Mouse (Mus musculus): Measurements from ENCODE around the gene Mip.
"Not testable (repeated sequence)": the region's sequence is repeated elsewhere in the genome, so short reads cannot be mapped to it uniquely, and the experiment has no call there.

The Mip gene

GRCm38 (mm10) chr10:128225538-128225937 lies at the start of gene Mip:
Mip (plus strand) TSS chr10:128225838.
- DNase-seq (ENCODE audit: low spot score) = no peak

GRCm38 (mm10) chr10:128175996-128176755 lies 49.5 kb upstream of the Mip start:
- peak; percentile 46 for DNase-seq (ENCODE audit: low spot score)

- DNase-seq (ENCODE audit: low spot score) = no peak
These were observed 48.3 kb upstream of the Mip start for GRCm38 (mm10) chr10:128177316-128177715.

DNA sequence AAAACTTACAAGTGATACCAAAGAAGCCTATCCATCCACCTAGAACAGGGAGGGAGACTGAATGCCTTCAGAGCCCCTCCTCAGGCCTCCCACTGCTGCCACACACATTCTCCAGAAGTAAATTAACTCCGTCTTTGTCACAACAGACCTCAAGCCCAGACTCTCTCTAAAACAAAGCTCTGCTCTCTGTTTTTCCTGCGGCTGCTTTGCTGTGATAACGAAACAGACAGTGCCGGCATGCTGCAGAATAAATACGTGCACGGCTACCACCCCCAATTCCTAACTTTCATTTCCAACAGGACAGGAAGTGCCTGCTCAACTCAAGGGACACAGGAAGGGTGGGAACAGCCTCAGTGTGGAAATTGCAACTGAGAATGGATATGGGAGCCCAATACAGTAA lies 45.6 kb upstream of the Mip start, which contains the start of gene Rbms2:
Gene Rbms2 (minus strand): TSS at position 309 of the 400 bp plus-strand sequence.
- DNase-seq (ENCODE audit: low spot score) = no peak

GRCm38 (mm10) chr10:128184296-128184695 lies 41.3 kb upstream of the Mip start:
- no peak for DNase-seq (ENCODE audit: low spot score)

GRCm38 (mm10) chr10:128185277-128185940 lies 40.2 kb upstream of the Mip start:
- no peak for DNase-seq (ENCODE audit: low spot score)

- DNase-seq (ENCODE audit: low spot score) = peak; percentile 78
These were observed 39.7 kb upstream of the Mip start for GRCm38 (mm10) chr10:128185959-128186358.

DNA sequence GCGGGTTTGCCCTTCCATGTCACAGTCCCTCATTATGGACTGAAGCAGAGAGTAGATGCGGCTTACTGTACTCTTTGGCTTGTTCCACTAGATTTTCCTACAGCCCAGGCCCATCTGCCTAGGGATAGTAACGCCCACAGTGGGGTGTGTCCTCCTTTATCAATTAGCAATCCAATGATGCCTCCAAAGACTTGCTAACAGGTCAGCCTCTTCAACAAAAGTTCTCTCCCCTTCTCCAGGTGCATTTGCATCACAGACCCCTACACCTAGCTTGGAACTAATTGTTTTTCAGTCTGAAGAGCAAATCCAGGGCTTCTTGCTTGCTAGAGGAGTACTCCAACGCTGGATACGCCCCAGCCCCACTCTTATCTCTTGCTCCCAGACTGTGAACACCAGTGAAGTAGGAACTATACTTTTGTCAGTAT lies 38.4 kb upstream of the Mip start:
- no peak for DNase-seq (ENCODE audit: low spot score)

- peak; percentile 87 for DNase-seq (ENCODE audit: low spot score)
These were observed 37.3 kb upstream of the Mip start for GRCm38 (mm10) chr10:128188242-128188877.

GRCm38 (mm10) chr10:128191472-128191871 lies 34.2 kb upstream of the Mip start:
- no peak for DNase-seq (ENCODE audit: low spot score)

DNA sequence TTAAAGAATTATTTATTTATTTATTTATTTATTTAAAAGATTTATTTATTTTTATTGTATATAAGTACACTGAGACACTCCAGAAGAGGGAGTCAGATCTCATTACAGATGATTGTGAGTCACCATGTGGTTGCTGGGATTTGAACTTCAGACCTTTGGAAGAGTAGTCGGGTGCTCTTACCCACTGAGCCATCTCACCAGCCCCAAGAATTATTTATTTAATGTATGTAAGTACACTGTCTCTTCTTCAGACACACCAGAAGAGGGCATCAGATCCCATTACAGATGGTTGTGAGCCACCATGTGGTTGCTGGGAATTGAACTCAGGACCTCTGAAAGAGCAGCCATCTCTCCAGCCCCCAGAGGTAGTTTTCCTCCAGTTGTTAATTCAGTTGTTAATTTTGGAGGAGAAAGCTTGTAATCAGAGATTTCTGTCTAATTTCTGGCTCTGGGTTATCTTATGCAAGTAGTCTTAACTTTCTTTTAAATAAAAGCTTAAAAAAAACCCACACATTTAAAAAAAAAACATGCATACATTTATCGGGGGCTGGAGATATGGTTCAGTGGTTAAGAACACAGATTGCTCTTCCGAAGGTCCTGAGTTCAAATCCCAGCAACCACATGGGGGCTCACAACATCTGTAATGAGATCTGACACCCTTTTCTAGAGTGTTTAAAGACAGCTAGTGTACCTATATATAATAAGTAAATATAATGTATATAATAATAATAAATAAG lies 33.4 kb upstream of the Mip start:
- not testable (repeated sequence) for DNase-seq (ENCODE audit: low spot score)

DNA sequence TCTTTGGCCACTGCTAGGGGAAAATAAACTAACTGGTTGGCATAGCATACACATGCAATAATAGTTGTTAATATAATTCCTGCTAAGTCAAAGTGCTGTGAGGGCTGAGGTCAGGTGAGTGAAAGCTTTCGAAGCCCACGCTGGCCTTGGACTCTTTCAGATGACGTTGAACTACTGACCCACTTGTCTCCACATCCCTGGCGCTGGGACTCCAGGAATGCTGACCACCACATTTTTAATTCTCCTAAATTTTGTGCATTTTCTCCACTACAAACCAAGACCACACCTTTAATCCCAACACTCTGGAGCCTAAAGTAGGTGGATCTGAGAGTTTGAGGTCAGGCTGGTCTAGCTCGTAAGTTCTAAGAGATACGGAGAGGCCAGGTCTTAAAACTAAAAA lies 32.5 kb upstream of the Mip start:
- no peak for DNase-seq (ENCODE audit: low spot score)

DNA sequence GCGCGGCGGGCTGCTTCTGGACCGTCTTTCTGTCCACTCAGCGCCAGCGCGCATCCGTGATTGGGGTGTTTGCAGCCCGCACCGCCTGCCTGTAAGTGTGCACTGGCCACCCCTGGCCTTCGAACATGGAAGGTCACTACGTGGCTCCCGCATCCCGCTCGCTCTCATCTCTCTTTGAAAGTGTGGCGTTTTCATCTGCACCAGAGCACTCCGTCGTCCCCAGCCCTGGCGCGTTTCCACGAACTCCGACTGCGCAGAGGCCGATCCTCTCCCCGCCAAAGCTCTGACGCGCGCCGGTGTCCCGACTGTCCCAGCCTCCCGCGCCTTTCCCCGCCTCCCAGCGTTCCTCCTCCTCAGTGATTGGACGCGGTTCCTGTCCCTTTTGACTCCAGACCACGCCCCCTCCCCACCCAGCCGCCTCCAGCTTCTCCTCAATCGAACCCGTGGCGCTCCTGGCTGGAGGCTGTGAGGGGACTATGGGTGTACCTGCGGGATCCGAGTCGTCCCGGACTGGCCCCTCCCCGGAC lies 31.6 kb upstream of the Mip start, which contains the start of gene Gls2:
Gene Gls2 (plus strand): TSS at position 434 of the 527 bp plus-strand sequence.
- peak; percentile 99 for DNase-seq (ENCODE audit: low spot score)

GRCm38 (mm10) chr10:128194551-128195461 lies 30.8 kb upstream of the Mip start:
- DNase-seq (ENCODE audit: low spot score) = peak; percentile 52

DNA sequence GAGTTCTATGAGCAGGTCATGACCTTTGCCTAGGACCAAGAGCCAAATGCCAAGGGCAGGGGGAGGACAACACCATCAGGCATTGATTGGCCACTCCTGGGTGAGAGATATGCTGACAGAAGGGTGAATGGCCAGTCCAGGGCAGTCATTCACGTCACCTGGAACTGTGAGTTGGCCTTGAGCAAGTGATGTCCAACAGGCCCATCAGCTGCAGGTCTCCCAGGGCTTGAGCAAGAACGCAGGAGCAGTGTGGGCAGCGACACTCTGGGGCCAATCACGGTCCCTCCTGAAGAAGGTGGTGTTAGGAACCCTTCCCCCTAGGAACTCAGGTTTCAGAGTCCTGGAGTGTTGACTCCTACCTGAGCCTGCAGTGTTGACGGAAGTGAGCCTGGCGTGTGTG lies 23.8 kb upstream of the Mip start:
- DNase-seq (ENCODE audit: low spot score) = no peak

DNA sequence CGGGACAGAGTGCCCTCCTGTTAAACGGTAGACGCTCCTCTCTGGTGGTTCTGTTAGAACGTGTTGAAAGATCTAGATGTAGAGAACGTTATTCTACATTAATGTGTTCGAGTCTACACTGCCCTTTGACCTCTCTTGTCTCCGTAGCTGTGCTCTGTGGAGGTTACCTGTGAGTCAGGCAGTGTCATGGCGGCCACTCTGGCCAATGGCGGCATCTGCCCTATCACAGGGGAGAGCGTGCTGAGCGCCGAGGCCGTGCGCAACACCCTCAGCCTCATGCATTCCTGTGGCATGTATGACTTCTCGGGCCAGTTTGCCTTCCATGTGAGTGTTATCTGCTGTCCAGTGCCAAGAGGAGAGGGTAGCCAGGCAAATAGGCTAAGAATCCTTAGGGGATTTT lies 20.7 kb upstream of the Mip start:
- DNase-seq (ENCODE audit: low spot score) = no peak

- peak; percentile 34 for DNase-seq (ENCODE audit: low spot score)
These were observed 17.3 kb upstream of the Mip start for GRCm38 (mm10) chr10:128208326-128208725.

- no peak for DNase-seq (ENCODE audit: low spot score)
These were observed 16.2 kb upstream of the Mip start for GRCm38 (mm10) chr10:128209311-128210009.

DNA sequence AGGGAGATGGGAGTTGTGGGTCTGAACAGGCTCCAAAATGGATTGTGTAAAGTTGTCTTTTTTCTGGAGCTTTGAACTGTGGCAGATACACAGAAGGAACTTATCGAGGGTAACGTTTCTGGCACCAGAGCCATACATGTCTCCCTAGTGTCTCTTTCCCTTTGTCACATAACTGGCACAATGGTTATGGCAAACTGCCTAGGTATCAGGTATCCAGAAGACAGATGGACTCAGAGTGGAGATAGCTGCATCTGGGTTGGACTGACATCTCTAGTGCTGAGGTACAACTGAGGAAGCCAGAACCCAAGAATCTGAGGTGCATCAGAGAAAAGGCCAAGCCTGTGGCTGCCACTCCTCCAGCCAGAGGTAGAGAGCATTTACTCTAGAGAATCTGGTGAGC lies 15.5 kb upstream of the Mip start:
- no peak for DNase-seq (ENCODE audit: low spot score)

DNA sequence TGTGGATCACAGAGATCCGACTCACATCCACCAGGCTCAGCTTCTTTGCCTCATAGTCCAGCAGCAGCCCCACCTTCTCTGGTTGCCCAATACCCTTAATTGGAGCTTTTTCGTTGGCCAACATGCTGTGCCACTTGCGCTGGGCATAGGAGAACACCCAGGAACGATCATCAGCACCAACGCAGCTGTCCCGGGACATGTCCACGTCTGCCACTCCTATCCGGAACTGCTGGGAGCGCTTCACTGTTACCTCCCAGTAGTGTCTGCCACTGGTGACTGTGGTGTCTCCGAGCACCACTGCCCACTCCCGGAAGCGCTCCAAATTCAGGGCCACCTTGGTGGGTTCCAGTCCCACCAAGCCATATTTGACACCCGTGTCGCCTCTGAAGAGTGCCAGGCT lies 14.7 kb upstream of the Mip start:
- no peak for DNase-seq (ENCODE audit: low spot score)

Data from layer of hippocampus, adult 11-12 months (tissue).